Mouse (Mus musculus) cortical plate, adult 2 months (tissue): ENCODE measurements around the gene Creb3.

Experiments
- CTCF ChIP-seq: fragments of 200-500 bp; IDR thresholded peaks from 2 replicates; pipeline ENCODE4 v1.5.1; 2011; ENCODE audit warnings: mild to moderate bottlenecking, control low read depth, low read length; ENCODE audit not compliant: insufficient read depth; ENCODE audit errors: extremely low read depth
- POLR2A ChIP-seq: fragments of 200-500 bp; IDR thresholded peaks from 2 replicates; pipeline ENCODE4 v1.6.1; 2011; ENCODE audit warnings: mild to moderate bottlenecking, low read length, control low read depth; ENCODE audit not compliant: insufficient read depth; ENCODE audit errors: extremely low read depth

DNA sequence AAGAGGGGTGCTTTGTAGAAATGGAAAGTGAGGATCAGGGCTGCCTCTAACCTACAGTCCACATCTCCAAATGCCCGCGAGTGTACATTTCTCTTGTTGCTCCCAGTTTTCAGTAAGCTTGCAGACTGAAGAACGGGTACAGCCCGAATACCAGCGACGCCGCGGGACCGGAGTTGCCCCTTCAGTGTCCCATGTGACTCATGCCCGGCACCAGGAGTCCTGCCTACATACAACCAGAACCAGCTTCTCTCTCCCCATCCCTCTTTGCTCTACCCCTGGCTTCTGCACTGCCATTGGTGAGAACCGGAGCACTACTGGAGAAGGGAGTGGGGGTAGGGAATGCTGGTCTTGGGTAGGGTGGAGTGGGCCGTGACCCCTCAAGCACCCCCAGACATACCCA is 19.2 kb downstream of the Creb3 start:
- TF ChIP-seq CTCF (no peak), POLR2A (no peak)
